Mouse (Mus musculus): Measurements from ENCODE around the gene Dmrtb1.

Gene Dmrtb1

DNA sequence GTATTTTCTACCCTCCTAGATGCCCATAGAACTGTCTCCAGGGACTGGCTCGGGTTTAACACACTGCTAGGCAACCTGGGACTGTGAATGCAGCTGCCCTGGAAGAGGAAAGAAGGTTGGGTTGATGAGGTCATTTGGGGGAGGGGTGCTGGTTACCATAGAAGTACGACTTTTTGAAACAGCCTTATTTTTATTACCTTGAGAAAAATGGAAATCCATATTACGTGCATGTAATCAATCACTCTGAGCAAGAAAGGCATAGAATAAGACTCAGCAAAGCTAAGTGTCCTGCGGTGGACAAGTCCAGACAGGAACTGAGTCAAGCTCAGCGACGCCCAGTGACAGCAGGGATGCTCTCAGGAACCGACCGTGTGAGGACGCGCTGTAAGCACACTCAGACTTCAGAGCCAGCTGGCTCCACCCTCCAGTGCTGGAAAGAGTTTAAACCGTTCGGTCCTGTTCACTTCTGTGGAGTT lies 33.0 kb downstream of the Dmrtb1 start:
- TF ChIP-seq GATA4 (IDR thresholded peaks at IDR 0.05; ENCODE audit: insufficient replicate concordance, low read length): no peak

DNA sequence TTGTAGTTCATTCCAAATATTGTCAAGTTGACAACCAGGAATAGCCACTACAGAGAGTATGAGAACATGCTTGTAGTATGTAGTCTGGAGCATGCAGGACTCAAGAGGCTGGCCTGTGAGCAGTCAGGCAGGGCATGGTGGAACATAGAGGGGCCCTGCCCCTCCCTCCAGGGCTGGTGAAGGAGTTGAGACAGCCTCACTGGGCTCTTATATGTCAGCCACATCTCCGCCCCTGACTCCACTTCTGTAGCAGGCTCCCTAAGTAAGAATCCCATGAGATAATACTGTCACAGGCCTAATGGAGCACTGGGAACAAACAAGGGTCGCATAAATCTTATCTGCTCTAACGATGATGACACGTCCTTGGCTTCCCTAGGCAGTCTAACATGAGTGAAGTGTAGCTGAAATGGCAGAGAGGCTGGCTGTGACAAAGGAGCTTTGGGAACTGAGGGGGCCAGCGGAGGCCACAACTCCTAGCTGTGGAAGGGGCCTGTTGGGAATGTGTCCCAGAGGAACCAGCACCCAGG lies 35.0 kb downstream of the Dmrtb1 start:
- no peak for TF ChIP-seq GATA4 (IDR thresholded peaks at IDR 0.05; ENCODE audit: insufficient replicate concordance, low read length)

DNA sequence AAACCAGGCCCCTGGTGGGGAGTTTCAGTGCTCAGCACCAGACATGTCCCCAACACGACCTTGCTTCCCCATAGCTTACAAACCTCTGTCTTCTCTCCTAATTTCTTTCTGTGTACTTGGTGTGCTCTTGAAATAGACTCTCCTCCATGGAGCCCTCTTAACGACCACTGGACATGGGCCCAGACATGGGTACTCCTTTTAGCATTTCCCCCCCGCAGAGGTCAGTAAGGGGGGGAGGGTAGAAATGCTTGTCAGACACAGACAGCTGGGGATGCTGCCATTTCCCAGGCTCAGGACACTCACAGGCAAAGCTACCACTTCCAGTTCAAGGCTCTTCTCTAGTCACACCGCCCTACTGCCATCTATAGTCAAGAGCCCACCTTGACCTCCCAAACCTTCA lies 42.4 kb downstream of the Dmrtb1 start:
- TF ChIP-seq GATA4 (IDR thresholded peaks at IDR 0.05; ENCODE audit: insufficient replicate concordance, low read length): no peak

DNA sequence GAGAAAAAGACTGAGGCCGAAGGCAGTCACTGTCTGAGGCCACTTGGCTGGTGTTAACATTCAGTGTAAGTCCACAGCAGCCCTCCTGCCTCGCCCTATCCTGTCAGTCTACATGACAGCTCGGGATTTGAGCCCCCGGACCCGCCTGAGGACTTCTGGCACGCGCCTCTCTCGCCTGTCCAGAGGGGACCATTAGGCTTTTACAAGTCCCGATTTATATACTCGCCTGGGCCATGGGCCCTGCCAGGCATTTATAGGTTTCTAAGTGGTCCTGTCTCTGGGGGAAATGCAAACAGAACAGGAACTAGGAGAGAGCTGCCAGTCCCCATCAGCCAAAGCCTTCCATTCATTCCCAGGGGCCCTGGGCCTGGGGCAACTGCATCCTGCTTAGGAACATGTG lies 45.7 kb downstream of the Dmrtb1 start:
- no peak for TF ChIP-seq GATA4 (IDR thresholded peaks at IDR 0.05; ENCODE audit: insufficient replicate concordance, low read length)

DNA sequence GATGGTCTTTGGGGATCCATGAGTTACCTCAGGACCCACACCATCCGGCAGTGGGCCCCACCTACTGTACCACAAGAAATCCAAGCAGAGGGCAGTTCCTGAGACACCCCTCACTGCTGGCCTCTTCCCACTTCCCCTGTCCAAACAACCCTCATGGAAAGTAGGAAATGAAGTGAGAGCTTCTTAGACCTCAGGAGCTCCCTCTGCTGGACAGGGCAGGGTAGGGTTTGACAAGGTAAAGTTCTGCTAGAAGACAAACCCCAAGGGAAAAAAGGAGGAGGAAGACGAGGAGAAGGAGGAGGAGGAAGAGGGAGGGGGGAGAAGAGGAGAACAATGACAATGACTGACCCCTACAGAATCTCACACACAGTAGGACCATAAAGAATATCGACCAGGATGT lies 46.4 kb downstream of the Dmrtb1 start:
- no peak for TF ChIP-seq GATA4 (IDR thresholded peaks at IDR 0.05; ENCODE audit: insufficient replicate concordance, low read length)

DNA sequence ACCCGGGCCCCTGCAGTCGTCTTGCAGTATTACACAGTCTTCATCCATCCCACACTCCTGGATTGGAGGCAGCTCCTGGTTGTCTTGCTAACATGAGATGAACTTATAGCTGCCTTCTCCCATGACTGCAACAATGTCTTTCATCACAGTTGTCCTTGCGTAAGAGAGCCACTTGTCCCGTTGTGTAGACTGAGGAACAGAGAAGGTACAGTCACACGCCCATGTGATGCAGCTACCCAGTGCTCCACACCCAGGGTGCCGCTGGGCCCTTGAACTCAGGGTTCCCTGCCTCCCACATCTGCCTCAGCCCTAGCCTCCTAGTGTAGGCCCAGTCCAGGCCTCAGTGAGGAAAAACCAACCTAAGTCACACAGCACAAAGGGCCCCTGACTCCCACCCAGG lies 47.9 kb downstream of the Dmrtb1 start:
- no peak for TF ChIP-seq GATA4 (IDR thresholded peaks at IDR 0.05; ENCODE audit: insufficient replicate concordance, low read length)

DNA sequence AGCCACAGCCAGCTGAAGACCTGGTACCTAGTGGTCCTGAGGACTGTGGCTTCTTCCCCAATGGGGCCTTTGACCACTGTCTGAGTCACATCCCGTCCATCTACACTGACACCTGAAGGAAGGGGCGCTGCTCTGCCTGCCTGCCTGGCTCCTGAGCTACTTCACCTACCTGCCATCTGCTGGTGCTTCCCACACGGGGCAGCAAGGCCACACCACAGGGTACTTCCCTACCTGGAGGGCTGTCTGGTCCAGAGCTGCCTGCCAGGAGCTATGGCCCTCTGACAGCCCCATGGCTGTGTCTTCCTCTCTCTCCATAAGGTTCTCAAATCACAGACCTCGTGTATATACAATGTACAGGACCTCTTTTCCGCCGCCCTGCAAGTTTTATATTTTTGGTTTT lies 49.4 kb downstream of the Dmrtb1 start:
- no peak for TF ChIP-seq GATA4 (IDR thresholded peaks at IDR 0.05; ENCODE audit: insufficient replicate concordance, low read length)

DNA sequence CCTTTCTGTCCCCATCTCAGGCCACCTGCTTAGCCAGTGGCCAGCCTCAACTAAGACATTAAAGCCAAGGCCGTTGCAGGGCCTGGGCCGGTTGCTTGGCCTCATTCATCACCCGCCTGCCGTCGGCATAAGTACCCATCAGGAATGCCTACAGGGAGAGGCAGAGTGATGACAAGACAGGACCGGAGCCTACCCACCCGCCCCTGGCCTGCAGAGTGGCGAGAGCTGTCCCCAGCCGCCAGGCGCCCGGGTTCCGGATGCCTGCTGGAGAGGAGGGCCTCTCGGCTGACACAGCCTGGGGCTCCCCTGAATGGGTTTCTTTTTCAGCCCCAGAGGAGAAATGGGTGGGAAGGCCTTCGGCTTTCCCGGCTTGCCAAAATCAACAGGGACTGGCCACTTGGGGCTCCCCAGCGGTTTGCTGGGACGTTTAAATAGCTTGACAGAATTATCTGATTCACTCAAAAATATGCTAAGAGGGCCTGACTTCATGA lies 55.1 kb downstream of the Dmrtb1 start:
- no peak for TF ChIP-seq GATA4 (IDR thresholded peaks at IDR 0.05; ENCODE audit: insufficient replicate concordance, low read length)

DNA sequence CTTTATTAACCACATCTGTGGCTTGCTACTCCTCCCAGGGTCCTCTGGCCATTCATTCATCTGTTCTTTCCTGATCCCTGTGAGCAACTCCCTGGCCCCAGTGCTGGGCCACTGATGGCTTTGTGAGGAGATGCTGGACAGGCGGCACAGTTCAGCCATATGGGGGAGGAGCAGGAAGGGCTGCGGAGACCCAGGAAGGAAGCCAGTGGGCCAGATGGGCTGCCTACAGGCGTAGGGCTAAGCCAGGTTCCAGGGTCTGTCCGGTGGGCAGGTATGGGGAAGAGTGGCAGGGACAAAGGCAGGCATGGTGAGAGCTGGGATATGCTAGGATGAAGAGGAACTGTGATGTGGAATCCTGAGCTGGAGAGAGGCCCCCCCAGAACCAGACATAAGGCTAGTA lies 55.8 kb downstream of the Dmrtb1 start:
- no peak for TF ChIP-seq GATA4 (IDR thresholded peaks at IDR 0.05; ENCODE audit: insufficient replicate concordance, low read length)
